Mouse (Mus musculus) embryo, embryonic 10.5 days (tissue): Measurements from ENCODE around the gene Tmem59l.

Experiments used
- DNase-seq: peaks from one replicate; pipeline ENCODE4 v3.0.0-alpha.2; 2015; ENCODE audit warnings: low spot score

Tmem59l gene

DNA sequence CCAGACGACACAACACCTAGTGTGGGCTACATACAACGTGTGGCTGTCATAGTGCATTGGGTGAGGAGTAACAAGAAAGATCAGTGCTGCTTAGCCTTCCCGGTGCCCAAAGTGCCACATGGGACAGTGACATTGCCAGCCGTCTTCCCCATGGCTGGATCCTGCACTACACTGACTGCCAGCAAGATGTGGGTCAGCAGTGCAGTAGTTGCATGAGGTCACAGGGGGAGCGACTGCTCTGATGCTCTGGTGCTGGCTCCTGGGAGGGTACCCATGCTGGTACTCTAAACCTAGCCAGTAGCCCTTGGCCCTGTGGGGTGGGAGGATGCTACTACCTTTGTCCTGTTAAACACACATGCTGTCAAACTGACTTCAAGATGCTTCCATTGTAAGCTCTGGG, 27.0 kb downstream of the Tmem59l start:
- no peak for DNase-seq

DNA sequence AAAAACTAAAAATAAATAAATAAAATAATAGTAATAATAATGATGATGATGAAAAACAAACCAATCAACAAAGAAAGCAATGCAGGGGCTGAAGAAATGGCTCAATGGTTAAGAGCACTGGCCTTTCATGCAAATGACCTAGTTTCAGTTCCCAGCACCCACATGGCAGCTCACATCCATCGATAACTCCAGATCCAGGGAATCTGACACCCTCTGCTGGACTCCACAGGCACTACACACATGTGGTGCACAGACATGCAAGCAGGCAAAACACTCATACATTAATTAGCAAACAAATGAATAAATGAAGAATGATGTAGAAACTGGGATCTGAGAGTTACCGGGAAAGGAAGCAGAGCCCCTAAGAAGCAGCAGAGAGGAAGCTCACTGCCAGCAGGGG, 27.5 kb downstream of the Tmem59l start:
- DNase-seq = no peak

DNA sequence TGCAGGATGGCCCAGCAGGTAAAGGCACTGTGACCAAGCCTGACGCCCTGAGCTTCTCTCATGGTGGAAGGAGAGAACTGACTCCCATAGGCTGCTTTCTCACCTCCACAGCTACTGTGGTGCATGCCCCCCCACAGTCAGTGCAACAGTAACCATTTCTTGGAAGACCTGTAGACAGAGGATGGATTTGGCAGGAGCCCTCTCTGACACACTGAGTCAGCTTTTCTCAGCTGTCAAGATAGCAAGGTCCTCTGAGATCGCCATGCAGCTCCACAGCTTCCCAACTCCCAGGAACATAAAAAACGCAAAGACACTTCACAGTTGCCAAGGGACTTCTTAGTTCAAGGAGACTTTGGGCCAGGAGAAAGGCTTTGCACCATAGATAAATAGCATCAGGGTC, 28.7 kb downstream of the Tmem59l start:
- DNase-seq = no peak

DNA sequence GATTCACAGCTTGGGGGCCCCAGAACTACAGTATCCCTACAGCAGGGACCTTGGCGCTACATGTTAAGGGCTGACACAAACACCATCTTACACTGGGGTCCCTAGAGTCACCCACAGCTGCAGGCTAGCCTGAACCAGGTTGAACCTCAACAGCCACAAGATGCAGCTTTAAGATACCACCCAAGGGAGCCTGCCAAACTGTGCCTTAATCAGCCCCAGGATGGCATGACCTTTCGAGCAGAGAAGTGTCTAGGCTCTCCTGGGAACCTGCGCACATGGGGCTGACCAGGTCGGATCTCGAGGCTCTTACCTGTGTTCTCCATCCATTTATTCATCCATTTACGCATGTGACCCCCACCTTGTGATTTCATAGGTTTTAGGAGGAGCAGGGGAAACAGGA, 29.3 kb downstream of the Tmem59l start:
- DNase-seq = no peak

DNA sequence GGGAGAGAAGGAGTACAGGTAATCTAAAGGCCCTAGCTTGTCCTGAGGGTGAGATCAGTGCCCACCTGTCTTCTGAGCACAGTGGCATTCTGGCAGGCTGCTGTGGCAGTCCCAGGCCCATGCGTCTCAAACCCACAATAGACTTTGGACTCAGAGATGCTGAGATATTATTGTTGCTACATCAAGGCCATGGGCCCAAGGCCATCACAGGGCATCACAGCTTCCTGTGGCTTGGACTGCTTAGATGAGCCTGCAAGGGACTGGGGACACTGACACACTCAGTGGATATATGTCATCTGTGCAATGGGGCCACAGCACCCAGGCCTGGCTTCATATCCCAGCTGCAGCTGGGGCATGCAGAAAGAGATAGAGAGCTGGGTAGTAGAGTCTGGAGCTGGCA, 30.2 kb downstream of the Tmem59l start:
- DNase-seq = no peak

DNA sequence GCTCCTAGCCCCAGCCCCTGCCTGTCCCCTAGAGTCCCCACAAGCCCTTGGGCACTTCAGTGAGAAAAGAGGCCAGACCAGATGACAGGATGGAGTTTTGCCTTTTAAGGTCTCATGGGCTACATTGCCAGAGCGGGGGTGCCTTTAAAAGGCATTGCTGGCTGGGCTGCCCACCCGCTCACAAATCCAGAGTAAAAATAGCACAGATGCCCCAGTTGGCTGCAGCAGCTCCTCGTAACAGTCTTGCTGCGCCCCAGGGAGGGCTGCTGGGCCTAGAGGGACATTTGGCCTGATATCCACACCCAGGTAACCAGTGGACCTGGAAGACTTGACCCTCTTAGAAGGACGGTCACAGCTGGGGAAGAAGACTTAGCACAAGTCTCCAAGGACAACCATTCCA, 33.3 kb downstream of the Tmem59l start:
- no peak for DNase-seq

DNA sequence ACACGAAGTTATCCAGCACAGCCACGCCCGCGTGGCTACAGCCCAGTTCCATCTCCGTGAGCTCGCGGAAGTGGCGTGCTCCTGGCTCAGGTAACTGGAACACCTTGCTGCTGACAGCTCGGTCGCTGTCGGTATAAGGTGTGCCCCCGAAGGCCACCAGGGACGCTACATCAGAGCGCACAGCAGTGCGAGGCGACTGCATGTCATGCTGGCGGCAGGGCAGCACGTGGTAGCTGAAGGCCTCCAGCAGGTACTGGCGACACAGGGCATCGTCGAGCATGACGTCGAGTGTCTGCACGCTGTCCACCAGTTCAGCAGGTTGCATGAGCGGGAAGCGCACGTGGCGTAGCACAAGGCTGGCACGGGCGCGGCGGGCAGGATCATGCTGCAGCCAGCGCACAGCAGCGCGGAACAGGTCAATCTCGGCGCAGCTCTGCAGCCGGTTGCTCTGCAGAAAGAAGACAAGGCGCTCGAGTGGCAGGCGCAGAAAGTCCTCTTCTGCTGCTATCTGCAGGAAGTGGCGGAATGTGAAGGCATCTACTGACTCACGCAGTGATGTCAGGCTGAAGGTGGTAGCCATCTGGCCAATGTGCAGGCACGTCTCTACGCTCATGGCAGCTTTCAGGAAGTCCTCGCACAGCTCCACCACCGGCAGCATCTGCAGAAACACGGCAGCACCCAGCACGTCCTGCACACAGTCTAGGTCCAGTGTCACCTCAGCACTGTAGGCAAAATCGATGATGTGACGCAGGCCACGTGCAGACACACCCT, 34.8 kb downstream of the Tmem59l start:
- DNase-seq = no peak

DNA sequence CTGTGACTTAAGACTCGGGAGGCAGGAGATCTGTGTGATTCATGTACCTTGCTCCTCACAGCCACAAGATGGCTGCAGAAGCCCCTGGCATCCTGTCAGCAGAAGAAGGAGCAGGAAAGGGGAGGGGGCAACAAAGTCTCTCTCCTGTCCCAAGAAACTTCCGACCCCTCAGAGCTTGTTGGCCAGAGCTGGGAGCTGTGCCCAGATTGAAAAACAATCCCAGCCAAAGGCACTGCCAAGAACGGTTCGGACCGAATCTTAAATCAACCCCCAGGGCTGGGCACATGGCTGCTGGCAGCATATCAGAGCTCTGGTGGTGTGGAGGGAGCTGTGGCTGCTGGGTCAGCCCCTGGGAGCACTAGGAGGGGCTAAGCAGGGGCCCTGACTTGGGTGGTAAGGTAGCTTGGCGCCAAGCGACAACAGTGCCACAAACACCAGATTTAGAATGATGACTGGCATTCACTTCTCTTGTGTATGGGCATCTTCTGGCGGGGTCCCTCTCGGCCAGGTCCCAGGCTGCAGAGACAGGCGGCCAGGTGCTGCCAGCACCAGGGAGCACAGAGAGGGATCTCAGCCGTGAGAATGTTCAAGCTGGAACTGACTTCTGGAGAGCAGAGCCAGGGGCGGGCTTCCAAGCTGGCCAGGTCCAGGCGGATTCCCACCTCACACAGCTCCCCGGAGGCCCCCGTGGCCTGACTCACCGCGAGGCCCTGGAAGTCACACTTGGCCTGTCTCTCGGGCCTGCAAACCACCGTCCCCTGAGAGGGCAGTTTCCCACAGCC, 39.3 kb downstream of the Tmem59l start:
- DNase-seq = no peak

DNA sequence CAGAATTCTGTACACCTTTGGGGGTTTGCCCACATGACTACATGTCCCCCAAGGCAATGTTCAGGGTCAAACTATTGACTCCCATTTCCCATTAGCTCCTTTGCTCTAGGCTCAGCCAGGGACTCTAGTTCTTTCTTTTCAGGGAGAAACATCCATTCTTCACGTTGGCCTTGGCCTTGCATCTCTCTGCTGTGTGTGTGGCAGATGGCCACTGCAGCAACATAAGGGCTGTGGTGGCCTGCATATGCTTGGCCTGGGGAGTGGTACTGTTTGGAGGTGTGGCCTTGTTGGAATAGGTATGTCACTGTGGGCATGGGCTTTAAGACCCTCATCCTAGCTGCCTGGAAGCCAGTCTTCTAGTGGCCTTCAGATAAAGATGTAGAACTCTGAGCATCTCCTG, 41.2 kb downstream of the Tmem59l start:
- DNase-seq = no peak

DNA sequence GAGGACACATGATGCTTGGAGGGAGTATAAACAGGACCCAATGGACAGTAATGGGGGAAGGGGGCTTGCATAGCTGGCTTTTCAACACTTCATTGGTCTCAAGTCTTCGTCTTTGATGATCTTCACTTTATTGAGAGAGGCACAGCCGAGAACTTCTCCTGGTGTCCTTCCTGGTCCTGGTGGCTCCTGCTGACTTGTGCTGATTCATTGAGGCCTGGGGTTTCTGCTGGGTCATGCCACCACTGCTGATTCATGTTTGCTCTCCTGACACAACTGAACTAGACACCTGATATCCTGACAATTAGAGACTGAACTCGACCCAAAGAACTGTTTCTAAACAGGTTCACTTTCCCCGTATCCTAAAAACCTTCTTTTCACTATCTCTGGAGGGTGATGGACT, 43.8 kb downstream of the Tmem59l start:
- no peak for DNase-seq

DNA sequence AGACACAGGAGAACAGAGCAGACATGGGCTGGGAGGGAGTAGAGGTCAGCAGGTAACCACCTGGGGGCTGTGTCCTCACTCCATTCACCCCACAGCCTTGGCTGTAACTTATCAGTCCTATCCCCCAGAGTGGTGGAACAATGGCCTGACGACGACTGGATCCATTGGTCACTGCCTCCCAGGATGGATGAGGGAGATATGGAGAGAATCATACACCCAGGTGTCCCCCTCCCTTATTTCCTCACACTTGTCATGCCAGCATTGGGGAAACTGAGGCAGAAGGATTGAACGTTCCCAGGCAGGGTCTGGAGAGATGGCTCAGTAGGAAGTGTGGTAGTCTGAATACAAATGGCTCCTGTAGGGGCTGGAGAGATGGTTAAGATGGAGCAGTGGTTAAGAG, 45.6 kb downstream of the Tmem59l start:
- no peak for DNase-seq

DNA sequence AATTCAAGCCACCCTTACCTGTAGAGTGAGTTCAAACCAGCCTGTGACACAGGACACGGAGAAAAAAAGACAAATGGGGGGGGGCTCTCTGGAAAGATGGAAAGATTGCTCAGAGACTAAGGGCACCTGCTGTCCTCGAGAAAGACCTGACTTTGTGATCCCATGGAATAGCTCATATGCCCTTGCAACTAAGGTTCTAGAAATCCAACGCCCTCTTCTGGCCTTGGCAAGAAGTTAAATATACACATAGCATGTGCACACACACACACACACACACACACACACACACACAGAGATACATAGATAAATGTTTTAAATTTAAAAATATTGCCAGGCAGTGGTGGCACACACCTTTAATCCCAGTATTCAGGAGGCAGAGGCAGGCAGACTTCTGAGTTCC, 46.9 kb downstream of the Tmem59l start:
- DNase-seq = no peak

DNA sequence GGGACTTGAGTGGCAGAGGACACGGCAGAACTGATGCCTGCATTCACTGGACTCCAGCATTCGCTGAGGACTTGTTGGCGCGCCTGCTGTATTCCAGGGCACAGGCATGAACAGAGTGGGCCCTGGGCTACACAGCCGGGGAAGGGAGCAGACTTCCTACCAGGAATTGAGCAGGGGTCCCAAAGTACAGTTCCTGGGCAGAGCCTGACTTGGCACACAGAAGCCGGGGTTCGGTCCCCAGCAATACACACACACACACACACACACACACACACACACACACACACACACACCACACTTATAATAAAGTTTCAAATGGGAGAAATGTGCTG, 47.3 kb downstream of the Tmem59l start:
- DNase-seq = no peak

DNA sequence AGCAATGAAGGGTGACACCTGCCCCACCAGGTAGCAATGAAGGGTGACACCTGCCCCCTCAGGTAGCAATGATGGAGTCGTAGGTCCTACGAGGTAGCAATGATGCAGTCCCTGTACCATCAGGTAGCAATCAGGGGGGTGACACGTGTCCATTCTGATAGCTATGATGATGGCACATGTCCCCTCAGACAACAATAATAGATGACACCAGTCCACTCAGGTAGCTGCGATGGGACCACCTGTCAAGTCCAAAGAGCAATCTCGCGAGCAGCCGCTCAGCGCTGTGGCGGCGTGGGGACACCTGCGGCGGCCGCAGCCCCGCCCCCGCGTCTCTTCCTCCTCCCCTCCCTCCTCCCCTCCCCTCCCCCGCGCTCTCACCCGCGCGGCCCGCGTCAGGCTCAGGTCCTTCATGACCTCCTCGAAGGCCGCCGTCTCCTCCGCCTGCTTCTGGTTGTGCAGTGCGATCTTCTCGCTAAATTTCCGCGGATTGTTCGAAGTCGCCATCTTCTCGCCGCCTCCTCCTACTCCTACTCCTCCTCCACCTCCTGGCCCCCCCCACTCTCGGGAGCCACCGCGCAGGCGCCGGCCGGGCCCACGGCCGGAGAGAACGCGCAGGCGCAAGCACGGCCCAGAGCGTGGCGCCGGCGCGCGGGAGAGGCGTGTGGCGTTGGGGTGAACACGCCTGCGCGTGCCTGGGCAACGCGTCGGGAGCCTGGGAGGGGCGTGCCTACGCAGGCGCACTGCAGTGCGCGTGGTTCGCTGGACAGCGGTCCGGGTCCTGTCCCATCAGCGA, 47.9 kb downstream of the Tmem59l start, which contains the start of gene Crtc1:
Crtc1 (minus strand) TSS at position 525 of the 793 bp plus-strand sequence.
- DNase-seq = peak; percentile 97

DNA sequence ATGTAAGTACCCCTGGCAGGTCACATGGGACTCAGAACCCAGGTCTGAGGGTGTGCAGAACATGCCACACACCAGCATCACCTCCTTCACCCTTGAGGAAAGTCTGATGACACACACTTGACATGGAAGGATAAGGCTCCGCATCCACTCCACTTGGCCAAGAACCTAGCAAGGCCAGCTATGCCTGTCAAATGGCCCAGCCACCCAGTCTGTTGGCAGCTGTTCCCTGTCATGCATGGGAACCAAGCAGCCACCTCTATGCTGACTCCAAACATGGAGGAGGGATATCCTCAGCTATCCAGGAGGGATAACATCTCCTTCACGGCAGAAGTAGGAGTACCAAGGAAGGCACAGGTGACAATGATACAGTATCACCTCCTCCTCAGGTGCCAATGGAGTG, 48.7 kb downstream of the Tmem59l start:
- DNase-seq = no peak

DNA sequence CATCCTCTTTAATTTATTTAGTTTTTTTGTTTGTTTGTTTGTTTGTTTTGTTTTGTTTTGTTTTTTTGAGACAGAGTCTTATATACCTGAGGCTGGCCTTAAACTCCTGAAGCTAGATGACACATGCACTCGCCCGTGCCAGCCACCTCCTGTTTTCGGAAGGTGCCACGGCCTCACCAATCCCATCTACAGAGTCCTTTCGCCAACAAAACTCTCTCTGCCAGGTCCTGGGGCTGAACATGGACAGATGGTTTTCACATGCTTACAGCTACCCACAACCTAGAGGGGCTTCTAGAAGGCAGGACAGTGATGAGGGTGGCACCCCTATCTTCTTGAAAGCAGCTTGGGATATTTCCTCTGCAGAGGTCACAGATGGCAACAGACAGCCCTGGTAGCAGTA, 52.0 kb downstream of the Tmem59l start:
- DNase-seq = no peak
